In the genomic region with DNA sequence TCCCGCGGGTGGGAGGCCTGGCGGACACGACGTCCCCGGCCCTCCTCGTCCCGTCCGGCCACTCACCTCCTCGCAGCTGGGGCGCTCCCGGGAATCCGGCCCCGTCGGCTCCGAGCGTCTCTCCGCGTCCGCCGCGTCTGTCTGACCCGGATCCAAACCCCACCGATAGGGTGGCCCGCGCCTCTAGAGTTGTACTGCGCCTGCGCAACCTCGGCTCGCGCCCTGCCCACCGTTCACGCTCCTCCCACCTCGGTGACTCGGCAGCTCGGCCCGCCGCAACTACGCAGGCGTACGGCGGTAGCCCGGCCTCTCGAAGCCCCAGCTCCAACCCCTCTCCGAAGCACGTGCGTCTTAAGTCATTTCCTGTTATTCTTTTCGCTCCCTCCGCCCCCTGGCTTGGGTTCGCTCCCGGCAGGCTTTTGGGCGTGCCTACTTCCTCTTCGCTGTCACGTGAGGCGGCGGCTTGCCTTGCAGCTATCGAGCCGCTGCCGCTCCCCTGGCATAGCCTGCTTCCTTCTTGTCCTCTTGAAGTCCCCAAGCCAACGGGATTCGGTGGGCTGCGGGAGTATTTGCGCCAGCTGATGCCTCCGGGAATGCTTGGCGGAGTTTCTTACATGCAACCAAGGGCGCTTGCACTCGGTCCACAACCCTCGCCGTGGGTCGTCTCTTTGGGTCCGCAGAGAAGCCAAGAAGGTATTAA, we compare ENCODE assay signal across 8 mouse cellular contexts. TPM values are rescaled to one million over a fixed set of nuclear protein-coding genes. Genes with fewer than 3 reads are reported as not detected.
DNase-seq lines count a peak whose midpoint lies in the region; ATAC-seq lines count a peak whose summit lies in the region.

No protein-coding gene starts in this region.

- peak overlapping the region; percentile 68; the same call in 1 of the 2 replicates for H3K27ac ChIP-seq in forebrain, embryonic 14.5 days (ENCODE audit: low read depth, low read length)
- H3K27ac ChIP-seq in neural tube, embryonic 15.5 days (replicated peaks) = peak overlapping the region; percentile 90

- H3K36me3 ChIP-seq in forebrain, embryonic 14.5 days (ENCODE audit: control insufficient read depth, insufficient read depth, low read length) = peaks cover 10% of the 10 kb centered on the region
- H3K36me3 ChIP-seq in neural tube, embryonic 15.5 days = peaks cover 9% of the 10 kb centered on the region

- peak; percentile 99 for ATAC-seq in forebrain, embryonic 14.5 days
- peak; percentile 99 for ATAC-seq in neural tube, embryonic 15.5 days (ENCODE audit: low FRiP score)

- peak; percentile 99 for DNase-seq in ES-CJ7 (ENCODE audit: low read depth, low spot score)
- peak; percentile 100 for DNase-seq in cerebellum, adult 11 months
- DNase-seq in forebrain, embryonic 14.5 days (ENCODE audit: low spot score) = peak; percentile 100
- peak; percentile 99 for DNase-seq in heart, postnatal 14 days
- peak; percentile 99 for DNase-seq in layer of hippocampus, adult 11-12 months (ENCODE audit: low spot score)
- peak; percentile 99 to 100 for DNase-seq in lung, adult 18-20 months
- peak; percentile 100 for DNase-seq in testis, postnatal 14 days (ENCODE audit: low spot score)

- no peaks in the 10 kb centered on the region for H3K9me3 ChIP-seq in forebrain, embryonic 14.5 days (replicated peaks; ENCODE audit: control insufficient read depth, low read length)
- no peaks in the 10 kb centered on the region for H3K9me3 ChIP-seq in neural tube, embryonic 15.5 days (replicated peaks)

- intact Hi-C loops in heart, postnatal 14 days (cut with DNase I) = loop anchor here (2.0 to 5.0 kb wide), 2 partner anchors 53 to 487 kb away; a partner anchor contains a TSS

- peak overlapping the region; percentile 94 for H3K4me3 ChIP-seq in forebrain, embryonic 14.5 days (ENCODE audit: low read depth, low read length)
- peak overlapping the region; percentile 97 for H3K4me3 ChIP-seq in neural tube, embryonic 15.5 days (replicated peaks)

- peaks cover 16% of the 10 kb centered on the region for H3K4me1 ChIP-seq in forebrain, embryonic 14.5 days (ENCODE audit: control insufficient read depth, insufficient read depth, low read length)
- peaks cover 35% of the 10 kb centered on the region for H3K4me1 ChIP-seq in neural tube, embryonic 15.5 days

- peak overlapping the region; percentile 88 for H3K9ac ChIP-seq in forebrain, embryonic 14.5 days (ENCODE audit: low read length)
- H3K9ac ChIP-seq in neural tube, embryonic 15.5 days (replicated peaks) = peak overlapping the region; percentile 93

- H3K27me3 ChIP-seq in forebrain, embryonic 14.5 days (replicated peaks; ENCODE audit: control insufficient read depth, insufficient read depth, low read length) = no peaks in the 10 kb centered on the region
- no peaks in the 10 kb centered on the region for H3K27me3 ChIP-seq in neural tube, embryonic 15.5 days (replicated peaks)

- under 1% methylated on average over 71 of the region's 71 CpGs for WGBS in forebrain, embryonic 14.5 days
- under 1% methylated on average over 70 of the region's 71 CpGs for WGBS in neural tube, embryonic 15.5 days

- peak overlapping the region; percentile 95 for H3K4me2 ChIP-seq in forebrain, embryonic 14.5 days (ENCODE audit: low read length)
- peak overlapping the region; percentile 90 for H3K4me2 ChIP-seq in neural tube, embryonic 15.5 days

RNA-seq across cellular contexts. Expression of a gene that starts 5.0 kb away (rescaled TPM):
- 83.6 and 90.3 TPM in 2 replicates for polyA plus RNA-seq in forebrain, embryonic 14.5 days (2014; fragmentation: Nextera tagmentation; extraction: Ambion mirVana)
- total RNA-seq in heart, postnatal 14 days (2021) = 10 to 100 TPM; 22.3 to 25.3 TPM
- polyA plus RNA-seq in neural tube, embryonic 15.5 days (2015; fragmentation: Nextera tagmentation; extraction: Ambion mirVana) = 72.6 and 82.1 TPM in 2 replicates

RNA-seq across cellular contexts. Expression of a gene that starts 18.8 kb away (rescaled TPM):
- polyA plus RNA-seq in forebrain, embryonic 14.5 days (2014; fragmentation: Nextera tagmentation; extraction: Ambion mirVana) = 107 and 113 TPM in 2 replicates
- not detected for total RNA-seq in heart, postnatal 14 days (2021)
- 108 and 129 TPM in 2 replicates for polyA plus RNA-seq in neural tube, embryonic 15.5 days (2015; fragmentation: Nextera tagmentation; extraction: Ambion mirVana)

RNA-seq across cellular contexts. Expression of a gene that starts 21.7 kb away (rescaled TPM):
- polyA plus RNA-seq in forebrain, embryonic 14.5 days (2014; fragmentation: Nextera tagmentation; extraction: Ambion mirVana) = 0.08 and 0.15 TPM in 2 replicates
- 100 to 1,000 TPM; 401 to 402 TPM for total RNA-seq in heart, postnatal 14 days (2021)
- 0.96 and 2.0 TPM in 2 replicates for polyA plus RNA-seq in neural tube, embryonic 15.5 days (2015; fragmentation: Nextera tagmentation; extraction: Ambion mirVana)

RNA-seq across cellular contexts. Expression of a gene that starts 52.9 kb away (rescaled TPM):
- 8.6 and 10.4 TPM in 2 replicates for polyA plus RNA-seq in forebrain, embryonic 14.5 days (2014; fragmentation: Nextera tagmentation; extraction: Ambion mirVana)
- 100 to 1,000 TPM; 145 to 152 TPM for total RNA-seq in heart, postnatal 14 days (2021)
- polyA plus RNA-seq in neural tube, embryonic 15.5 days (2015; fragmentation: Nextera tagmentation; extraction: Ambion mirVana) = 17.1 and 18.3 TPM in 2 replicates

Comparison
In these comparisons a context has a peak if more than half of its experiments do, and no peak if none do; other contexts are left out.
1. Peak in every context shown above with its lines: DNase-seq, ATAC-seq, H3K4me3 ChIP-seq and H3K27ac ChIP-seq.